ENCODE assay signal across 13 mouse cellular contexts in genomic region chr1:171919901-171920510, GRCm38 (mm10). TPM values are rescaled to one million over a fixed set of nuclear protein-coding genes. Genes with fewer than 3 reads are reported as not detected.
"Had no signal": no experiment of that assay in that cellular context is flagged by ENCODE, and none has a peak within 500 bp of the region (broad histone marks: within the 10 kb centered on the region; RNA-seq: fewer than 3 reads in every experiment).

No protein-coding gene starts in this region.

- H3K36me3 ChIP-seq: limb, embryonic 15.5 days; liver, embryonic 13.5 days; neural tube, embryonic 12.5 days; stomach, embryonic 15.5 days had no signal

- H3K4me1 ChIP-seq: limb, embryonic 15.5 days; liver, embryonic 13.5 days; neural tube, embryonic 12.5 days; stomach, embryonic 15.5 days had no signal

- H3K4me3 ChIP-seq: limb, embryonic 15.5 days; liver, embryonic 13.5 days; neural tube, embryonic 12.5 days; stomach, embryonic 15.5 days had no signal

- H3K27me3 ChIP-seq: limb, embryonic 15.5 days; liver, embryonic 13.5 days; neural tube, embryonic 12.5 days; stomach, embryonic 15.5 days had no signal

- H3K27ac ChIP-seq: limb, embryonic 15.5 days; liver, embryonic 13.5 days; neural tube, embryonic 12.5 days; stomach, embryonic 15.5 days had no signal

- H3K9ac ChIP-seq: limb, embryonic 15.5 days; liver, embryonic 13.5 days; neural tube, embryonic 12.5 days; stomach, embryonic 15.5 days had no signal

- ATAC-seq: intestine, embryonic 16.5 days had no signal

- DNase-seq: kidney, adult 2 months; kidney, postnatal 25 days; liver, embryonic 13.5 days; lung, adult 18-20 months; midbrain, embryonic 14.5 days had no signal

- H3K9me3 ChIP-seq: limb, embryonic 15.5 days; liver, embryonic 13.5 days; neural tube, embryonic 12.5 days; stomach, embryonic 15.5 days had no signal

- H3K4me2 ChIP-seq: limb, embryonic 15.5 days; liver, embryonic 13.5 days; neural tube, embryonic 12.5 days; stomach, embryonic 15.5 days had no signal

RNA-seq across cellular contexts. Expression of gene Slamf6, which starts 2.7 kb away (rescaled TPM):
- polyA plus RNA-seq: limb, embryonic 11.5 days; limb, embryonic 15.5 days; midbrain, embryonic 14.5 days; neural tube, embryonic 12.5 days; testis, adult 2 months had no signal

RNA-seq across cellular contexts. Expression of gene Gm10521, which starts 24.5 kb away (rescaled TPM):
- polyA plus RNA-seq: intestine, embryonic 16.5 days; kidney, embryonic 16.5 days; limb, embryonic 11.5 days; limb, embryonic 15.5 days; liver, embryonic 13.5 days; lung, embryonic 16.5 days; midbrain, embryonic 14.5 days; neural tube, embryonic 12.5 days; stomach, embryonic 15.5 days had no signal
